Mouse (Mus musculus): ENCODE measurements around the gene Lin7c. TPM values are rescaled to one million over a fixed set of nuclear protein-coding genes. Genes with fewer than 3 reads are reported as not detected.
A peak's percentile ranks its signal among the peaks of the same experiment; 100 is the strongest.

Lin7c gene
- polyA plus RNA-seq, 1 experiment: 0.04 TPM

GRCm38 (mm10) chr2:109912766-109913165 lies 22.1 kb downstream of the Lin7c start:
- Histone ChIP-seq H3K4me3 (replicated peaks) (no peak overlapping the region), H3K27me3 (ENCODE audit: control insufficient read depth) (peaks cover 23% of the 10 kb centered on the region), H3K4me1 (ENCODE audit: control insufficient read depth) (peaks cover 34% of the 10 kb centered on the region), H3K9me3 (ENCODE audit: control insufficient read depth, low read length) (no peaks in the 10 kb centered on the region), H3K36me3 (ENCODE audit: control insufficient read depth) (no peaks in the 10 kb centered on the region)
- no peak for TF ChIP-seq TAL1 (IDR thresholded peaks at IDR 0.05; ENCODE audit: low read length)
- no peak for TF ChIP-seq GATA1 (IDR thresholded peaks at IDR 0.05; ENCODE audit: low read length)

GRCm38 (mm10) chr2:109913241-109913640 lies 22.6 kb downstream of the Lin7c start:
- no peaks in the 10 kb centered on the region for H3K36me3 ChIP-seq (ENCODE audit: control insufficient read depth)
- no peak overlapping the region for H3K4me3 ChIP-seq (replicated peaks)
- H3K9me3 ChIP-seq (ENCODE audit: control insufficient read depth, low read length): no peaks in the 10 kb centered on the region
- peaks cover 37% of the 10 kb centered on the region for H3K4me1 ChIP-seq (ENCODE audit: control insufficient read depth)
- peaks cover 23% of the 10 kb centered on the region for H3K27me3 ChIP-seq (ENCODE audit: control insufficient read depth)
- TF ChIP-seq TAL1 (IDR thresholded peaks at IDR 0.05; ENCODE audit: low read length) (no peak), GATA1 (IDR thresholded peaks at IDR 0.05; ENCODE audit: low read length) (no peak)

- Histone ChIP-seq H3K4me1 (ENCODE audit: control insufficient read depth) (peaks cover 38% of the 10 kb centered on the region), H3K36me3 (ENCODE audit: control insufficient read depth) (no peaks in the 10 kb centered on the region), H3K9me3 (ENCODE audit: control insufficient read depth, low read length) (no peaks in the 10 kb centered on the region), H3K4me3 (replicated peaks) (no peak overlapping the region), H3K27me3 (ENCODE audit: control insufficient read depth) (peaks cover 27% of the 10 kb centered on the region)
- no peak for TF ChIP-seq GATA1 (IDR thresholded peaks at IDR 0.05; ENCODE audit: low read length)
- TF ChIP-seq TAL1 (IDR thresholded peaks at IDR 0.05; ENCODE audit: low read length): no peak
Measured at GRCm38 (mm10) chr2:109914601-109915000, 23.9 kb downstream of the Lin7c start.

- no peaks in the 10 kb centered on the region for H3K36me3 ChIP-seq (ENCODE audit: control insufficient read depth)
- TF ChIP-seq GATA1 (IDR thresholded peaks at IDR 0.05; ENCODE audit: low read length) (no peak), TAL1 (IDR thresholded peaks at IDR 0.05; ENCODE audit: low read length) (no peak)
- H3K4me3 ChIP-seq (replicated peaks): peak overlapping the region; percentile 83
- no peaks in the 10 kb centered on the region for H3K9me3 ChIP-seq (ENCODE audit: control insufficient read depth, low read length)
- H3K27me3 ChIP-seq (ENCODE audit: control insufficient read depth): peaks cover 27% of the 10 kb centered on the region
- H3K4me1 ChIP-seq (ENCODE audit: control insufficient read depth): peaks cover 53% of the 10 kb centered on the region
Measured at GRCm38 (mm10) chr2:109916782-109917495, 26.3 kb downstream of the Lin7c start.

GRCm38 (mm10) chr2:109917496-109918413 lies 27.1 kb downstream of the Lin7c start, which contains the start of gene Lgr4:
Gene Lgr4, plus strand, starts transcription at chr2:109917647.
- H3K4me3 ChIP-seq (replicated peaks): peak within 1 kb of the TSS; percentile 83
- peaks cover 53% of the 10 kb centered on the region for H3K4me1 ChIP-seq (ENCODE audit: control insufficient read depth)
- TF ChIP-seq TAL1 (IDR thresholded peaks at IDR 0.05; ENCODE audit: low read length) (no peak), GATA1 (IDR thresholded peaks at IDR 0.05; ENCODE audit: low read length) (no peak)
- H3K27me3 ChIP-seq (ENCODE audit: control insufficient read depth): peaks cover 25% of the 10 kb centered on the region
- H3K9me3 ChIP-seq (ENCODE audit: control insufficient read depth, low read length): no peaks in the 10 kb centered on the region
- no peaks in the 10 kb centered on the region for H3K36me3 ChIP-seq (ENCODE audit: control insufficient read depth)

GRCm38 (mm10) chr2:109918592-109919262 lies 28.1 kb downstream of the Lin7c start:
- H3K36me3 ChIP-seq (ENCODE audit: control insufficient read depth): no peaks in the 10 kb centered on the region
- H3K27me3 ChIP-seq (ENCODE audit: control insufficient read depth): peaks cover 15% of the 10 kb centered on the region
- H3K4me3 ChIP-seq (replicated peaks): peak overlapping the region; percentile 83
- TF ChIP-seq TAL1 (IDR thresholded peaks at IDR 0.05; ENCODE audit: low read length) (no peak), GATA1 (IDR thresholded peaks at IDR 0.05; ENCODE audit: low read length) (no peak)
- H3K9me3 ChIP-seq (ENCODE audit: control insufficient read depth, low read length): no peaks in the 10 kb centered on the region
- H3K4me1 ChIP-seq (ENCODE audit: control insufficient read depth): peaks cover 49% of the 10 kb centered on the region

GRCm38 (mm10) chr2:109920471-109920870 lies 29.8 kb downstream of the Lin7c start:
- H3K4me1 ChIP-seq (ENCODE audit: control insufficient read depth): peaks cover 49% of the 10 kb centered on the region
- H3K36me3 ChIP-seq (ENCODE audit: control insufficient read depth): no peaks in the 10 kb centered on the region; the same call in none of the 2 replicates
- peaks cover 5% of the 10 kb centered on the region for H3K27me3 ChIP-seq (ENCODE audit: control insufficient read depth)
- no peaks in the 10 kb centered on the region for H3K9me3 ChIP-seq (ENCODE audit: control insufficient read depth, low read length)
- no peak for TF ChIP-seq TAL1 (IDR thresholded peaks at IDR 0.05; ENCODE audit: low read length)
- no peak for TF ChIP-seq GATA1 (IDR thresholded peaks at IDR 0.05; ENCODE audit: low read length)
- H3K4me3 ChIP-seq (replicated peaks): no peak overlapping the region

GRCm38 (mm10) chr2:109921298-109922035 lies 30.8 kb downstream of the Lin7c start:
- Histone ChIP-seq H3K4me1 (ENCODE audit: control insufficient read depth) (peaks cover 52% of the 10 kb centered on the region), H3K4me3 (replicated peaks) (no peak overlapping the region), H3K36me3 (ENCODE audit: control insufficient read depth) (peaks cover 7% of the 10 kb centered on the region), H3K27me3 (ENCODE audit: control insufficient read depth) (peaks cover 4% of the 10 kb centered on the region), H3K9me3 (ENCODE audit: control insufficient read depth, low read length) (no peaks in the 10 kb centered on the region)
- TF ChIP-seq TAL1 (IDR thresholded peaks at IDR 0.05; ENCODE audit: low read length) (no peak), GATA1 (IDR thresholded peaks at IDR 0.05; ENCODE audit: low read length) (no peak)
